Mouse (Mus musculus): ENCODE data around the gene Mrps2.

Mrps2 gene

DNA sequence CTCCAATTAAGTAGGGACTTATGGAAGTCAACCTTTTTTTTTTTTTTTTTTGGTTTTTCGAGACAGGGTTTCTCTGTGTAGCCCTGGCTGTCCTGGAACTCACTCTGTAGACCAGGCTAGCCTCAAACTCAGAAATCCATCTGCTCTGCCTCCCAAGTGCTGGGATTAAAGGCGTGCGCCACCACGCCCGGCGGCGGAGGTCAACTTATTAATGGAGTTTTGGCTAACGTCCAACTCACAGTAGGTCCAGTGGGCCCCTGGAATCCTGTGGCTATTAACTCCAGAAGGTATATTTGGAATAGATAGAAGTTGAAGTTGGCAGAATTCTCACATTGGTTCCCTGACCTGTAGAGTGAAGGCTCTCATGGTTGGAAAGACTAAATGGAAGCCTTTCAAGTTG is 4.1 kb downstream of the Mrps2 start:
- 95% methylated on average over 8 of the region's 8 CpGs for WGBS

DNA sequence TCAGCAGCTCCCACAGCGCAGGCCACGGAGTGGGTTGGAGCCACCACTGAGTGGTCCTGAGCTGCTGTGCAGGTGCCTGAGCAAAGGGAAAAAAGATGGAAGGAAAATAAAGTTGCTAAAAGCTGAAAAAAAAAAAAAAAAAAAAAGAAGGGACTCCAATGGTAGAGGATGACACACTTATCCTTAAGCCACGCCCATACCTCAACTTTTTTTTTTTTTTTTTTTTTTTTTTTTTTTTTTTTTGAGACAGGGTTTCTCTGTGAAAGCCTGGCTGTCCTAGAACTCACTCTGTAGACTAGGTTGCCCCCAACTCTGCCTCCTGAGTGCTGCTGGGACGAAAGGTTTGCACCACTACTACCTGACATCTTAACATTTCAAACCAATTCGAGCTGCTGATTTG is 10.1 kb downstream of the Mrps2 start:
- WGBS = 94% methylated on average over 5 of the region's 5 CpGs

DNA sequence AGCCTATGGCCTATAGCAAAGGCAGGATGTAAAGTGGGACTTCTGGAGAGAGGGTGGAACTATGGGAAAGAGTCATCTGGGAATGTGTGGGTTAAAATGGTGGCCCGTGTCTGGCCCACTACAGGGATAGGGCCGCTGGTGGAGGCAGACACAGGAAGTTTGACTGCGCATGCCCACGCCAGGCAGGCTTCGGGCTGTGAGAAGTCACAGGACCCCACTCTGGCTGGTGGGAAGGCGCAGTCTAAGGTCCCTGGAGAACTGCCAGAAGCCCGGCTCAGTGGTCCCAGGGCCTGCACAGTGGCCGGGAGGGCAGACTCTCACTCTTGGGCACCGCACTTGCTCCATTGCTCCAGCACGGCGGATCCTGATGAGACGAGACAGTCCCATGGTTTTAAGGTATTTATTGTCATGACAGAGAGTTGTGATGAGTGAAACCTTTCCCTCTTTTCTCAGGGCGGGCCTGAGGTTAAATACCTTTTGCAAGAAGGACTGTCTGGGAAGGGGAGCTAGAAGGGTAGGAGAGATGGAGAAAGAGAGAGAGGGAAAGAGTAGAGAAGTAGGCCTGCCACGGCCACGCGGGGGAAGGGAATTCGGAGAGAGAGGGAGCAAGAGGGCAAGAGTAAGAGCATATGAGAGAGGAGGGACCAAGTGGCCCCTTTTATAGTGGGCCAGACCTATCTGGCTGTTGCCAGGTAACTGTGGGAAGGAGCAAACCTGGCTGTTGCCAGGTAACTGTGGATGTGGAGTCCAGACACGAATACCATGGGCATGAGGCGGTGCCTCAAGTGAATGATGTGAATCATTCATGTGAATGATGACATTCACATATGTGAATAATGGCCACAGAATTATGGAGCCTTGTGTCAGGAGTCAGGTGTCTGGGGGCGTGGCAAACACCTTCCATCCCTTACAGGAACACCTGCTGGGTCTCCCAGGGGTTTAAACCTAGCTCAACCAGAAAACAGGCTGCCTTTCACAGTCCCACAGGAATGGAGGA is 11.6 kb downstream of the Mrps2 start:
- 83% methylated on average over 20 of the region's 20 CpGs for WGBS

DNA sequence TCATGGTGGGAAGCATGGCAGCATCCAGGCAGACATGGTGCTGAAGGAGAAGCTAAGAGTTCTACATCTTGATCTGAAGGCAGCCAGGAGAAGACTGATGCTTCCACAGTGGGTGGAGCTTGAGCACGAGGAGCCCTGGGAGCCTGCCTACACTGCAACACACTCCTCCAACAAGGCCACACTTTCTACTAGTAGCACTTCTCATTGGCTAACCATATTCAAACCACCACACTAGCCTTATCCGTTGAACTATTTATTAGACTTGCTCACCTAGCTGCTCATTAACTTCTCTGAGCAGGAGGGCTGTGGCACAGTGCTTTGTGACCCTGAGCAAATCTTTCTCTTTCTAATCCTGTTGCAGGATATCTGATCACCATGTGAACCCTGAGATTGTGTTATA is 16.0 kb downstream of the Mrps2 start:
- 70% methylated on average over 2 of the region's 2 CpGs for WGBS

DNA sequence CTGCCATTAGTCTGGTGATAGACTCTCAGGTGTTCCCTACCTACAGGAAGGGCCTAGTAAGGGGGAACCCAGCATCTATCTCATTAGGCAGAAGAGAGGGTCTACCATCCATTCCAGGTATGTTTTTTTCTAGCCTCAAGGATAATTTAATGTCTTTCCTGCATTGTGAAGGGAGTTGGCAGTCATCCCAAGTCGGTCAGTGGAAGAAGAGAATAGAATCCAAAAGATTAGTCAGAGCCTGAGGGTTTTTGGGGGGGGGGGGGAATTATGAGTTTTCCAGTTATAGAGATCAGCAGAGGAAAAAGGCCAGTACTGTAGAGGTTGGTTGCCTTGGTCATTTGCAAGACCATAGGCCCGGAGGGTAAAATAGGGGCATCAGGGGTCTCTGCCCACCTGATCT is 26.7 kb downstream of the Mrps2 start:
- 69% methylated on average over 2 of the region's 2 CpGs for WGBS

DNA sequence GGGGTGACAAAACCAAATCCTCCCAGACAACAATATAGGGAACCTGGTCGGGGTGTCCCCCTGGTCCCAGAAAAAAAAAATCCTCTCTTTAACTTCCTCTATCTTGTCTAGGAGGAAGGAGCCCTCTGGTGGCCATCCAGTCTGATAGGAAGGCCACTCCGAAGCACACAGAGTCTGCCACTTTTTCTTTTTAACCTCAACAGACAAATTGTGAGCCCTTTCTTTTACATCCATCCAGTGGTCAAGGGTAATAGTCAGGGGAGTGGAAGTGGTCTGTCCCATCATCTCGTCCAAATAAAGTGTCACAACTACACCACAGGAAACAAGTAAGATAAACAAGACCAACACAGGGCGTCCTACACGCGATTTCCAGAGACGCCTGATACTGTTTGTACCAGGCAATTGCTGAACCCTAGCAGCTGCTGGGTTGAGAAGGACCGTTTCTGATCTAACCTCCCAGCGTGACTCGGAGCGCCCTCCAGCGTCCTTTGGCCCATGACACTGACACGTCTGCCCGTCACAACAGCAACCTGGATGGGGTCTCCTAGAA is 27.4 kb downstream of the Mrps2 start:
- WGBS = 72% methylated on average over 14 of the region's 14 CpGs

DNA sequence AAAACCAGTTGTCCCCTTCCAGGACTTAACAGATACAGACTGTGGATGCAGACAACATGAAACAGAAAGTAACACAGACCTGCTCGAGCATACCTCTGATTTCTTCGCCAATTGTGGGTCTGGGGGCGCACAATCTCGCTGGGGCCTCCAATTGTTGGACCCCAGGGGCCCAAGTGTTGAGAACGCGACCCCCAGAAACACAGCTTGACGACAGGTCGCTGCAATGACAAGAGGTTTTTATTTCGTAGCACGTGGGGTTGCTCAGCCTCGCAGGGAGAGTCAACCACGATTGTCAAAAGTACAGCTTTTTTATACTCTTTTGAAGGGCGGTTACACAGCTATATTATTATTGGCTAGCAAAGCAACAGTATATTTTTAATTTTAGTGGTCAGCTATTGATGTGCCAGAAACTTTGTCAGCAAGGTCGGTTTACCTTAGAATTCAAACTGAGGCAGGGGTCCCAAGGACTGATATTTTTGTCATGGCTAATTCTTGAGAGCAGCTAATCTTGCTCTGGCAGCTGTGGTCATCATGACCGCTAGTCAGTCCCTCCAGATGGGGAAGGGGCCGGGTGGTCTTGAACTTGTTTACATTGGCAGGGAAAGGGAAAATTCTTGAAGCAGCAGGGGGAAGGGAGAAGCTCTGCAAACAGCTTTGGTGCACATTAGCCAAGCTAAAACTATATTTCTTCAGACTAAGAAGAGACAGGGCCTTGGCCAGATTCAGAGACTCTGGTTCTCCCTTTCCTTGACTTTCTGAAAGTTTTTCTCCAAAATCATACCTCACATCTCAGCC is 28.1 kb downstream of the Mrps2 start:
- WGBS = 85% methylated on average over 16 of the region's 16 CpGs

DNA sequence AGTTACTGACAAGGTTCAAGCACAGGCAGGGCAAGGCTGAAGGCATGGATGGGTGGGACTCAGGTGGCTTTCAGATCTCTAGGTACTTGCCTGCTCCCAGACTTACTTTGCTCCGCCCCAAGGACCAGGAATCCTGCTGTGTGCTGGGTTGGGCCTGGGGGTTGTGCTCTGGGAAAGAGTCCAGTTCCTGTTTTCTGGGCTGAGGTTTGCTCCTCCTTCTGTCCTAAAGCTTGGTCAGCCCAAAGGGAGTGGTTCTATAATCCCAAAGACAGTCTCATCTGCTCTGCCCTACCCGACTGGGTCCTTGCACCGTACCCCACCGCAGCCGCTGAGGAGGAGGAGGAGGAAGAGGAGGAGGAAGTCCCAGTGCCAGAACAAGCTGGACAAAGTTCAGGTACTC is 28.8 kb downstream of the Mrps2 start, which contains the start of gene Gbgt1:
TSS of gene Gbgt1 (plus strand) at position 221 of the 400 bp plus-strand sequence.
- 74% methylated on average over 5 of the region's 5 CpGs for WGBS

DNA sequence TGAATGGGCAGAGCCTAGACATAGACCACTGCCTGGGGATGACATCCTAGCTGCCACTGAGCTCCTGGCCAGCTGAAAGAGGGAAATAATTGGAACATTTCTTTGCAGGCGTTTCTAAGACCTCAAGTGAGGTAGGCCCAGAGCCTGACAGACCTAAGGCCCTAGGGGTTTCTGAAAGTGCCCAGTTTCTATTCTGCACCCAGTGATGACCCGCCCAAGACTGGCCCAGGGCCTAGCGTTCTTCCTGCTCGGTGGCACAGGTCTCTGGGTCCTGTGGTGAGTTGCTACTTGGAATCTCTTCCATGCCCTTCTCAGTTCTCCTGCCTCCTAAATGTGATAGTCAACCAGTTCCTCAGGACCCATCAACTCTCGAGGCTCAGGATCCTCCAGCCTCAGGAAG is 29.7 kb downstream of the Mrps2 start:
- 89% methylated on average over 5 of the region's 5 CpGs for WGBS

DNA sequence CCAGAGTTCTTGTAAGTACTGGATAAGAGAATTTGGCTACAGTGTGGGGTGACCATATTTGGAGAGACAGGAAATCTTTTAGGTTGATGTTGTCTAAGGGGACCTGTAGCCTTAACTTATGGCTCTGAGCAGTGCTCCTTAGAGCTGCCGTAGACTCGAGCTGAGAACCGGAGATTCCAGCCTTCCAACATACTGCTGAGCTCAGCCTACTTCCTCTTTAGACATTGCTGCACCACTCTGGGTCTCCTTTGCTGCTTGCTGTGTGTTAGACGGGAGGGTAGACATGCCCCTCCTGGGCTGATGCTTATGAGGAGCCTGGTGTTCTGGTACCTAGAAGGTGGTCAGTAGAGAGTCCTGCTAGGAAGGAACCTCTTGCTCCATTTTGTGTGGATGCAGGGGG is 30.6 kb downstream of the Mrps2 start:
- 85% methylated on average over 4 of the region's 4 CpGs for WGBS

DNA sequence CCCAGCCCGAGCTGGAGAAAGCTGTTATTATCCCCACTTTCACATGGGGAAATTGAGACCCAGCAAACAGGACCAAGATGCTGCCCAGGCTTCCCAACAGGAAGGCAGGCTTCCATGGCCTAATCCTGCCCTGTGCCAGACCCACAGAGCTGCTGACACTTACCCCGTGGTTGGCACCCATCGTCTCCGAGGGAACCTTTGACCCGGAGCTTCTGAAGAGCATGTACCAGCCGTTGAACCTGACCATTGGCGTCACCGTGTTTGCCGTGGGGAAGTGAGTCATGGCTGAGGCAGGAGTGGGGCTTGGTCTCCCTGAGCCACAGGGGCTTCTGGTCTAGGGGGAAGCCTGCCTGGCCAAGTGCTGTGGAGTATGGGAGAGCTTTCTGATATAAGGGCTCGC is 35.1 kb downstream of the Mrps2 start:
- 84% methylated on average over 10 of the region's 10 CpGs for WGBS

DNA sequence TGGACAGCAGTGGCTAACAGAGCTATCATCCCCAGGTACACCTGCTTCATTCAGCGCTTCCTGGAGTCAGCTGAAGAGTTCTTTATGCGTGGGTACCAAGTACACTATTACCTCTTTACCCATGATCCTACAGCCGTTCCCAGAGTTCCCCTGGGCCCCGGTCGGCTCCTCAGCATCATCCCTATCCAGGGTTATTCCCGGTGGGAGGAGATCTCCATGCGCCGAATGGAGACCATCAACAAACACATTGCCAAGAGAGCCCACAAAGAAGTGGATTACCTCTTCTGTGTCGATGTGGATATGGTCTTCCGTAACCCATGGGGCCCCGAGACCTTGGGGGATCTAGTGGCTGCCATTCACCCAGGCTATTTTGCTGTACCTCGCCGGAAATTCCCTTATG is 36.8 kb downstream of the Mrps2 start:
- 92% methylated on average over 13 of the region's 13 CpGs for WGBS

DNA sequence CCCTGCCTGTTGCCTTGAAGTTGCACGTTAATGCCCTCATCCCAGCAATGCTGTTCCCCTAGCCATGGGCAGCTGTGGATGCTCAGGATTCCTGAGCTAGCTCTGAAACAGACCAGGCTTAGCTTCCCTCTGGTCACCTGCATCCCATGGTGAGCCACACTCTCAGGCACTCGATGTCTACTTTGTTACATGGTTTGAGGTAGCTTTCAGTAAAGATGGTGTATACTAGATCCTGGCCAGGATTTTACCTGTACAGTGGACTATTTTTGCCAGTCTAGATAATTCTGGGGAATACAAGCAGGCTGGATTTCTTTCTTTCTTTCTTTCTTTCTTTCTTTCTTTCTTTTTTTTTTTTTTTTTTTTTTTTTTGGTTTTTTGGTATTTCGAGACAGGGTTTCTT is 37.9 kb downstream of the Mrps2 start, which contains the start of gene Gm10134:
TSS of gene Gm10134 (plus strand) at position 301 of the 400 bp plus-strand sequence.
- 82% methylated on average over 3 of the region's 3 CpGs for WGBS

DNA sequence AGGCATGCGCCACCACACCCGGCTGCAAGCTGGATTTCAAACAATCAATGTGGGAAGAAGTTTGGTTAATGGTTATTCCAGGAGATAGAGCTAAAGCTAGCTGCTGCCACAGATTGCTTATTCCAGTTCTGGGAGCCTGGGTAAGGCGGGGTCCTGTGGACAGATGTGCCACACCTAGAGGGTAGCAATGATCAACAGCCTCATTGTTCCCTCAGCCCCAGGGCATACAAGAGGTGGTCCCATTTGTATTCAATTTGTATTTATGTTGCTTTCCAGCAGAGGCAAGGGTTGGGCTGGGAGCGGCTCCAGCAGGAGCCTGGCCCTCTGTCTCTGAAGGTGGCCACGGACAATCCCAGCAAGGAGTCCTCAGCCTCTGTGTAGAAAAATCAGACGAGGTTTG is 38.4 kb downstream of the Mrps2 start:
- 91% methylated on average over 6 of the region's 6 CpGs for WGBS

DNA sequence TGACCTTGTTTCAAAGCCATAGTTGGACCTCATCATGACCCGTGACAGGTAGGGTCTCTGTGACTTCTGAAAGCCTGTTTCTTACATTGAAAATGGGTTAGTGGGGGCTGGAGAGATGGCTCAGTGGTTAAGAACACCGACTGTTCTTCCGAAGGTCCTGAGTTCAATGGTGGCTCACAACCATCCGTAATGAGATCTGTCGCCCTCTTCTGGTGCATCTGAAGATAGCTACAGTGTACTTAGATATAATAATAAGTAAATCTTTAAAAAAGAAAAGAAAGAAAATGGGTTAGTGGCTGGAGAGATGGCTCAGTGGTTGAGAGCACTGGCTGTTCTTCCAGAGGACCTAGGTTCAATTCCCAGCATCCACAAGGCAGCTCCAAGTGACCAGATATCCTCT is 43.7 kb downstream of the Mrps2 start:
- 52% methylated on average over 5 of the region's 5 CpGs for WGBS

DNA sequence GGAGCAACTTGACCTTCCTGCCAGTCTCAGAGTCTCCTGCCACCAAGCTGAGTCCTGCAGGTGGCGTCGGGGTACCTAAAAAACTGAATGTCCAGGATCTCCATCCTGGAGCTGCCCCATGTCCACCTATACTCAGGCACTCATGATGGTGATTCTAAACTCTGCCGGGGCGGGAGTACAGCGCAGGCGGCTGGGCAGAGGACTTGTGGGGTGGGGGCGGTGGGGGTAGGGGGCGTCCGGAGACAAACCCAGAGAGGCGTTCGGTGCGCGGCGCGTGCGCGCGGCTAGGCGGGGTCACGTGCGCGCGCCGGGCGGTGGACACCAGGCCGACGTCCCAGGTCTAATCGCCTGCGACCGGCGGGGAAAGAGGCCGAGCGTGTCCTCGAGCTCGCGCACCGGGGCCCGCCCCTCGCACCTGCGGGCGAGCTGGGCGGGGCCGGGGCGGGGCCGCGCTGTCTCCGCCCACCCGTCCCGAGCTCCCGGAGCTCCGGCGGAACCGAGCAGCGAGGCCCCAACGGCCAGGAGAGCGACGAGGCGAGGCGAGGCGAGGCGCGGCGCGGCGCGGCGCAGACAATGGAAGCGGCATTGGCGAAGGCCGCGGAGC is 45.0 kb downstream of the Mrps2 start, which contains the start of gene Ralgds:
TSS of gene Ralgds (plus strand) at position 328 of the 604 bp plus-strand sequence.
- WGBS = 1% methylated on average over 65 of the region's 71 CpGs

DNA sequence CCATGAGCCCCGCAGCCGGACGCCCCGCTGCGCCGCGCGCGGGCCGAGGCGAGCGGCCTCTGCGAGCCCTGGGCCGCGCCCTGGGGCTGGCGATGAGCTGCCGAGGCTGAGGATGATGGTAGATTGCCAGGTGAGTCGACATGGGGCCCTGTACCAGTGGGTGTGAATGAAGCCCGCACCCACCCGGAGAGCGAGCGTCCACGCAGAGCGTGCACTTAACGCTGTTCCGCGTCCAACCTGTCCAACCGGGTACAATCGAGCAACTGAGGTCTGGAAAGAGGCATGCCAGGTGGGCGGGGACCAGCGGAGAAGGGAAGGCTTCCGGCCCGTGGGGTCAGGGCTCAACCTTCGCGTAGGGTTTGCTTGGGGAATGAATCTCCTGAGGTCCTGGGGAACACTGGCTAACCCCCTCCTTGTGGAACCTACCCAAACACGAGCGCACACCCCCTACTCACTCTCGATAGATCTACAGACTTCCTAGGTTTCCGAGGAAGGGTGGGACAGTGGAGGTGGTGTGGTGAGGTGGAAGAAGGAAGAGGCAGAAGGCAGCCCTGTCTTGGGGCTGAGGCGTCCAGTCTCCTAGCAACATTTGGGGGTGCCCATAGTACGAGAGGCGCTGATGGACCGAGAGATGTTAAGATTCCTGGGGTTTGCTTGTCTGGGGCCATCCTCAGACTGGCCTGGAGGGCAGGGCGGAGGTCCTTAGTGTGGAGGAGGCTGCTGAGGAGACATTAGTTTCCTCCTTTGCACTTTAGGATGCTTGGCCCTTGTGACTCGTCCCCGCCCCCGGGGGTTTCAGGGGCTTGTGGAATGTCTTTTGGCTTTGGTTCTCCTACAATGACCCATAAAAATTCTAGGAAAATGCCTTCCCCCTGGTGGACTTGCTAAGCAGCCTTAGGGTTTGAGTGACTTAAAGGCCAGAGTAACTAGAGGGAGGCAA is 45.8 kb downstream of the Mrps2 start:
- 5% methylated on average over 47 of the region's 47 CpGs for WGBS

DNA sequence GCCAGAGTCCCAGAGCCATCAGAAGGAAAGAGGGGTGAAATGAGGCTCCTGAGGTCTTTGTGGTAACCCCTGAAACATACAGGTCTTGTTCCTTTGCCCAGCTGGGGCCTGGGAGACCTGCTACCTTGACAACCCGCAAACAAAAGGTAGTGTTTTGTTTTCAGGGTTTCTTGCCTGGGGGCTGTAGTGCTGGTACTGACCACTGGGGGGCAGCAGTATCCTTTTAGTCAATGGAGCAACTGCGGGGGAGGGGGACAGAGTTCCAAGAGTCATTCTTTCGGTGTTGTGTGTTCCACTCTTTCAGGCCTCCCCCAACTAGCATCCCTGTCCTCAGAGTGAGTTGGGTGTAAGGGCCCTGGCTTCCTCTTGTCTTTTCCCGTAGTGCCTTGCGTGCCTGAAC is 46.6 kb downstream of the Mrps2 start:
- 15% methylated on average over 5 of the region's 5 CpGs for WGBS

DNA sequence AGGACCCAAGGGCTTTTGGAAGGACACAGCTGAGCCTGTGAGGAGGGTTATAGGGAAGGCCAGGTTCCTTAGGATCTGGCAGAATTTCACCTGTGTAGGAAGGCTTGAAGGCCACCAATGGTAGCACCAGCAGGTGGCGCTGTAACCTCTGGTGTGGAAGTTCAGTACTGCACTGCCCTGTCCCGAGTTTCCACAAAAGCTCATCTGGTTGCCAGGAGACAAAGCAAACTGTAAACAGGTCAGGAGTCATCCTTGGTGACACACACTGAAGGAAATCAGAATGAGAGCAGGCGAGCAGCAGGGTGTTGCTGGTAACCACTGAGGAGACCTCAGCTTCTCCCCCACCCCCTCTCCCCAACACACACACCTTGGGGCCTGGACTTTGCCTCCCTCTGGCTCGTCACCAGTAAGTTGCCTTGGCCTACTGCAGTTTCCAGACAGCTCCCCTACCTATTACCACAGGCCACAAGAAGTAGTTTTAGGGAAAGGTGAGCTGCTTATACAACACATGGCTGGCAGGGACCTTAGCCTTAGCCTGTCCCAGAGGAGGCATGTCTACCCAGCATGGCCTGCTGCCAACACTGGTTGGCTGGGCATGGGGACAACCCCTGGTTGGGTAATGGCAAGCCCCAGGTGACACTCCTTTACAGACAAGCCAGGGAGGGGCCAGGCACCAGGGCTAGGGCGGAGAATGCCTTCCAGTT is 49.5 kb downstream of the Mrps2 start:
- 44% methylated on average over 5 of the region's 5 CpGs for WGBS

DNA sequence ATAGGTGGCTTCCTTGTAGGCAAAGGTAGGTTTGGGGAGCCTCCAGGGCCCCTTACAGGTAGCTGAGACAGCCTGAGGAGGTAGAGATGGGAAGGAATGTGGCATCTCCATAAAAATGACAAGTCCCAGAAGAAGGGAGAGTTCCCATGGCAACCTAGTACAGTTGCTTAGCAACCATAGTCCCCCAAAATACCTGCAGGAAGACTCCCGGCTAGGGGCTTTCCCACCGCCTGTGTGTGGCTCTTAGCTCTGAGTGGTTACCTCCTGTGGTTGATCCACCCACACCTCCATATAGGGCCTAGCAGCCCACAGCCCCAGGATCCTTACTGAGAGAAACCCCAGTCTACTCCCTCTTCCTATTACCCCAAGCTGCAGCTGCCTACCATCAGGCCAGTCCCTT is 50.4 kb downstream of the Mrps2 start:
- 47% methylated on average over 2 of the region's 2 CpGs for WGBS

All from cerebral cortex, adult 2 months (tissue).